Mouse (Mus musculus): ENCODE measurements around the gene Cdk9. TPM values are rescaled to one million over a fixed set of nuclear protein-coding genes. Genes with fewer than 3 reads are reported as not detected.
A peak's percentile ranks its signal among the peaks of the same experiment; 100 is the strongest.

The Cdk9 gene
- polyA plus RNA-seq, 1 experiment from 2014 or later, result 79.2 TPM

- H3K4me3 ChIP-seq (ENCODE audit: low read depth, low read length), result no peak overlapping the region
- H3K36me3 ChIP-seq (replicated peaks; ENCODE audit: control insufficient read depth, insufficient read depth, low read depth, low read length), result no peaks in the 10 kb centered on the region
- peaks cover 16% of the 10 kb centered on the region for H3K4me1 ChIP-seq (ENCODE audit: control insufficient read depth, insufficient read depth, low read length)
- ATAC-seq (replicated peaks; ENCODE audit: insufficient number of reproducible peaks, low FRiP score, low TSS enrichment, low read depth), result no peak
- H3K27me3 ChIP-seq (ENCODE audit: control insufficient read depth, insufficient read depth, low read length), result no peaks in the 10 kb centered on the region
- no peak overlapping the region for H3K4me2 ChIP-seq (ENCODE audit: low read depth, low read length)
- 0 out of 2 replicates have a peak overlapping the region, but pooled peaks have one; percentile 77 for H3K27ac ChIP-seq (replicated peaks; ENCODE audit: low read depth, low read length)
- 54% methylated on average over 4 of the region's 4 CpGs for WGBS
- H3K9ac ChIP-seq (replicated peaks; ENCODE audit: low read length), result no peak overlapping the region
- no peaks in the 10 kb centered on the region for H3K9me3 ChIP-seq (replicated peaks; ENCODE audit: control insufficient read depth, low read length)
- no peak for DNase-seq (ENCODE audit: low spot score)
Observed at GRCm38 (mm10) chr2:32731911-32732310, 19.0 kb upstream of the Cdk9 start.

DNA sequence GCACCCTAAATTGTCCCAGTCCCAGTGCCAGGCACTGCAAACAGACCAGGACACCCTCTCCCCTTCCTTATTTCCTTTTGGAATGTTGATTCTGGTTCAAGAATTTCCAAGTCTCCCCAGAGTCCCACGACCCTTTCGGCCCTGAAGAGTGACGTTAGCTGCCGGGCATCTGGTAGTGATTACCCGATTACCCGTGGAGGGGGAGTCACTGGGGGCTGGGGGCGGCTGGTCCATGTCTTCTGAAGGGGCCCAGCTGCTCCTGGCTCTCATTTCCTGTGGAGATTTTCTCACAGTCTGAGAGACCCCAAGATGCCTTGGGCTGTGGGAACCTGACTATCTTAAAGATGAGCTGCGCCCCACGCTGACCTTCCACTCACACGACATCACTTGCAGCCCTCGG, 18.0 kb upstream of the Cdk9 start:
- H3K9ac ChIP-seq (replicated peaks; ENCODE audit: low read length), result peak overlapping the region; percentile 18; the same call in 1 of the 2 replicates
- peak overlapping the region; percentile 77 for H3K27ac ChIP-seq (replicated peaks; ENCODE audit: low read depth, low read length)
- no peak overlapping the region for H3K4me3 ChIP-seq (ENCODE audit: low read depth, low read length)
- no peaks in the 10 kb centered on the region for H3K36me3 ChIP-seq (replicated peaks; ENCODE audit: control insufficient read depth, insufficient read depth, low read depth, low read length)
- peaks cover 16% of the 10 kb centered on the region for H3K4me1 ChIP-seq (ENCODE audit: control insufficient read depth, insufficient read depth, low read length)
- 19% methylated on average over 11 of the region's 11 CpGs for WGBS
- DNase-seq (ENCODE audit: low spot score) (peak; percentile 92), ATAC-seq (replicated peaks; ENCODE audit: insufficient number of reproducible peaks, low FRiP score, low TSS enrichment, low read depth) (peak; percentile 24; the same call in 1 of the 2 replicates)
- H3K9me3 ChIP-seq (replicated peaks; ENCODE audit: control insufficient read depth, low read length), result no peaks in the 10 kb centered on the region
- peak overlapping the region; percentile 35 for H3K4me2 ChIP-seq (ENCODE audit: low read depth, low read length)
- no peaks in the 10 kb centered on the region for H3K27me3 ChIP-seq (ENCODE audit: control insufficient read depth, insufficient read depth, low read length)

- DNase-seq (ENCODE audit: low spot score), result no peak
- Histone ChIP-seq H3K9ac (replicated peaks; ENCODE audit: low read length) (no peak overlapping the region; the same call in 1 of the 2 replicates), H3K4me1 (ENCODE audit: control insufficient read depth, insufficient read depth, low read length) (peaks cover 13% of the 10 kb centered on the region), H3K4me3 (ENCODE audit: low read depth, low read length) (no peak overlapping the region), H3K27me3 (ENCODE audit: control insufficient read depth, insufficient read depth, low read length) (no peaks in the 10 kb centered on the region), H3K36me3 (replicated peaks; ENCODE audit: control insufficient read depth, insufficient read depth, low read depth, low read length) (no peaks in the 10 kb centered on the region), H3K27ac (replicated peaks; ENCODE audit: low read depth, low read length) (peak overlapping the region; percentile 52), H3K9me3 (replicated peaks; ENCODE audit: control insufficient read depth, low read length) (no peaks in the 10 kb centered on the region), H3K4me2 (ENCODE audit: low read depth, low read length) (no peak overlapping the region)
- ATAC-seq (replicated peaks; ENCODE audit: insufficient number of reproducible peaks, low FRiP score, low TSS enrichment, low read depth), result no peak
- WGBS, result 49% methylated on average over 4 of the region's 4 CpGs
Observed at GRCm38 (mm10) chr2:32729547-32729946, 16.7 kb upstream of the Cdk9 start.

- no peaks in the 10 kb centered on the region for H3K36me3 ChIP-seq (replicated peaks; ENCODE audit: control insufficient read depth, insufficient read depth, low read depth, low read length)
- H3K4me3 ChIP-seq (ENCODE audit: low read depth, low read length), result peak overlapping the region; percentile 23
- no peak for DNase-seq (ENCODE audit: low spot score)
- no peaks in the 10 kb centered on the region for H3K27me3 ChIP-seq (ENCODE audit: control insufficient read depth, insufficient read depth, low read length)
- ATAC-seq (replicated peaks; ENCODE audit: insufficient number of reproducible peaks, low FRiP score, low TSS enrichment, low read depth), result no peak
- H3K9me3 ChIP-seq (replicated peaks; ENCODE audit: control insufficient read depth, low read length), result no peaks in the 10 kb centered on the region
- H3K4me1 ChIP-seq (ENCODE audit: control insufficient read depth, insufficient read depth, low read length), result peaks cover 13% of the 10 kb centered on the region
- H3K9ac ChIP-seq (replicated peaks; ENCODE audit: low read length), result peak overlapping the region; percentile 30; the same call in 1 of the 2 replicates
- WGBS, result 46% methylated on average over 7 of the region's 7 CpGs
- H3K4me2 ChIP-seq (ENCODE audit: low read depth, low read length), result peak overlapping the region; percentile 34
- H3K27ac ChIP-seq (replicated peaks; ENCODE audit: low read depth, low read length), result no peak overlapping the region; the same call in 1 of the 2 replicates
Observed at GRCm38 (mm10) chr2:32728463-32728862, 15.6 kb upstream of the Cdk9 start.

DNA sequence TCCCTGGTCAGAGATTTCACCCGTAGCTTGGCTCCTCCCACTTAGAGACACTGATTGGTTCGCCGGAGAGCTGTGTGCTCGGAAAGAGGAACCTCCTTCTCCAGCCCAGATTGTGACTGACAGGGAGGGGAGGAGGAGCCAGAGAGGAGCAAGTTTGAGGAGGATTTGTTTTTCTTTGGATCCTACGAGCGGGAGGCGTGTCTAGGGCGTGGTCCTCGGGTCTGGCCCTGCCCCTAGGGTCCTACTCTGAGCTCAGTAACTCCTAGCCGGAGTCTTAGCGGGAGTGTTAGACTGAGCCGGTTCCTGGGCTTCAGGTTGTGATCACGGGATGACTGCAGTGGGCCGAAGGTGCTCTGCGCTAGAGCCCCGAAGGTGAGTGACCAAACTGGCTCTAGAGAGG, 14.6 kb upstream of the Cdk9 start:
- no peak overlapping the region for H3K9ac ChIP-seq (replicated peaks; ENCODE audit: low read length)
- DNase-seq (ENCODE audit: low spot score) (peak; percentile 98), ATAC-seq (replicated peaks; ENCODE audit: insufficient number of reproducible peaks, low FRiP score, low TSS enrichment, low read depth) (peak; percentile 91)
- H3K36me3 ChIP-seq (replicated peaks; ENCODE audit: control insufficient read depth, insufficient read depth, low read depth, low read length), result no peaks in the 10 kb centered on the region
- no peak overlapping the region for H3K27ac ChIP-seq (replicated peaks; ENCODE audit: low read depth, low read length)
- H3K27me3 ChIP-seq (ENCODE audit: control insufficient read depth, insufficient read depth, low read length), result no peaks in the 10 kb centered on the region
- peaks cover 13% of the 10 kb centered on the region for H3K4me1 ChIP-seq (ENCODE audit: control insufficient read depth, insufficient read depth, low read length)
- no peaks in the 10 kb centered on the region for H3K9me3 ChIP-seq (replicated peaks; ENCODE audit: control insufficient read depth, low read length)
- 0% methylated on average over 16 of the region's 16 CpGs for WGBS
- H3K4me2 ChIP-seq (ENCODE audit: low read depth, low read length), result peak overlapping the region; percentile 39
- H3K4me3 ChIP-seq (ENCODE audit: low read depth, low read length), result peak overlapping the region; percentile 30

DNA sequence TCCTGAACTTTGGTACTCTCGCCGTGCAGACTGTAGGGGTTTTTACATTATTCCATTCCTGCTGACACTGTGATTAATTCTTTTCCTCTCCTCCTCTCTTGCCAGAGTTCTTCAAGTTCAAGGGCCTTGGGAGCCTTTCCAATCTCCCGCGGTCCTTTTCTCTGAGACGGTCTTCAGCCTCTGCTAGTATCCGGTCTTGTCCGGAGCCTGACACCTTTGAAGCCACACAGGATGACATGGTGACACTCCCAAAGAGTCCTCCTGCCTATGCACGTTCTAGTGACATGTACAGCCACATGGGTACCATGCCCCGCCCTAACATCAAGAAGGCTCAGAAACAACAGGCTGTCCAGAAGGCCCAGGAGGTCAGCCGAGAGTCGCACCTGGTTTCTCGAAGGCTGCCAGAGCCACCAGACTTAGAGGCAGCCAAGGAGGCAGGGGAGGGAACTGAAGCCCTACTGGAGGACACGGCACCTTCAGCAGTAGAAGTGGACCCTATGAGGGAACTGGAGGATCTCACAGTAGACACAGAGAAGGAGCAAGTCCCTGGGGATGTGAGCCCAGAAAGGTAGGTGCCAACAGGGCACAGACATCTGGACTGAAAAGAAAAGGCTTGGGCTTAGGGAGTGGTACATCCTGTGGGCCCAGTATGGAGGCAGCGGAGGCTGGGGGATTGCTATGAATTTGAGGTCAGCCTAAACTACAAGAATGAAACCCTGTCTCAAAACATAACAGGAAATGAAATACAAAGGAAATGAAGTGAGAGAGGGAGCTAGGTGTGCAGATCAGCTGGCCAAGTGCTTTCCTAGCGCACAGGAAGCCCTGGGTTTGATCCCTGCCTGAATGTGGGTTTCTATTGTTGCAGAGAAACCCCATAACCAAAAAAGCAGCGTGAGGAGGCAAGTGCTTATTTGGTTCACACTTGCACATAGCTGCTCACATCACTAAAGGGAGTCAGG, 12.2 kb upstream of the Cdk9 start:
- no peak overlapping the region for H3K4me2 ChIP-seq (ENCODE audit: low read depth, low read length)
- H3K9ac ChIP-seq (replicated peaks; ENCODE audit: low read length), result no peak overlapping the region
- H3K36me3 ChIP-seq (replicated peaks; ENCODE audit: control insufficient read depth, insufficient read depth, low read depth, low read length), result no peaks in the 10 kb centered on the region
- no peak overlapping the region for H3K4me3 ChIP-seq (ENCODE audit: low read depth, low read length)
- H3K27me3 ChIP-seq (ENCODE audit: control insufficient read depth, insufficient read depth, low read length), result no peaks in the 10 kb centered on the region
- peaks cover 10% of the 10 kb centered on the region for H3K4me1 ChIP-seq (ENCODE audit: control insufficient read depth, insufficient read depth, low read length)
- no peaks in the 10 kb centered on the region for H3K9me3 ChIP-seq (replicated peaks; ENCODE audit: control insufficient read depth, low read length)
- ATAC-seq (replicated peaks; ENCODE audit: insufficient number of reproducible peaks, low FRiP score, low TSS enrichment, low read depth) (no peak), DNase-seq (ENCODE audit: low spot score) (no peak)
- H3K27ac ChIP-seq (replicated peaks; ENCODE audit: low read depth, low read length), result no peak overlapping the region
- 82% methylated on average over 16 of the region's 16 CpGs for WGBS

- no peak overlapping the region for H3K4me3 ChIP-seq (ENCODE audit: low read depth, low read length)
- ATAC-seq (replicated peaks; ENCODE audit: insufficient number of reproducible peaks, low FRiP score, low TSS enrichment, low read depth) (no peak), DNase-seq (ENCODE audit: low spot score) (no peak)
- H3K36me3 ChIP-seq (replicated peaks; ENCODE audit: control insufficient read depth, insufficient read depth, low read depth, low read length), result no peaks in the 10 kb centered on the region
- no peaks in the 10 kb centered on the region for H3K9me3 ChIP-seq (replicated peaks; ENCODE audit: control insufficient read depth, low read length)
- no peak overlapping the region for H3K9ac ChIP-seq (replicated peaks; ENCODE audit: low read length)
- no peak overlapping the region for H3K27ac ChIP-seq (replicated peaks; ENCODE audit: low read depth, low read length)
- 86% methylated on average over 4 of the region's 4 CpGs for WGBS
- peaks cover 10% of the 10 kb centered on the region; the same call in 1 of the 2 replicates for H3K4me1 ChIP-seq (ENCODE audit: control insufficient read depth, insufficient read depth, low read length)
- no peak overlapping the region for H3K4me2 ChIP-seq (ENCODE audit: low read depth, low read length)
- no peaks in the 10 kb centered on the region for H3K27me3 ChIP-seq (ENCODE audit: control insufficient read depth, insufficient read depth, low read length)
Observed at GRCm38 (mm10) chr2:32724149-32724548, 11.3 kb upstream of the Cdk9 start.

DNA sequence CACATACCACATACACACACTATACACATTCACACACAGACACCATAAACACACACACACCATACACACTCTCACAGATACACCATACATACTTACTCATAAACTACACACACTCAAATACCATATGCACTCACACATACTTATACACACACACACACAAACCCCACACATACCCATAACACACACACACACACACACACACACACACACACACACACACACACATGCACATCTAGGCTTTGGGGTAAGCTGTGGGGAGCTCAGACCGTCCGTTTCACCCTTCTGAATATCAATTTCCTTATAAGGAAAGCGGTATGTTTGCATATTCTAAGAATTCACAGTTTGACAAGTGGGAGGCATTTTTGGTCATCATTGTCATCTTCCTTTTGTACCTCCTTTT, 9.7 kb upstream of the Cdk9 start:
- H3K27me3 ChIP-seq (ENCODE audit: control insufficient read depth, insufficient read depth, low read length), result no peaks in the 10 kb centered on the region
- H3K4me1 ChIP-seq (ENCODE audit: control insufficient read depth, insufficient read depth, low read length), result peaks cover 5% of the 10 kb centered on the region; the same call in 1 of the 2 replicates
- no peak overlapping the region for H3K27ac ChIP-seq (replicated peaks; ENCODE audit: low read depth, low read length)
- H3K4me2 ChIP-seq (ENCODE audit: low read depth, low read length), result no peak overlapping the region
- no peak for DNase-seq (ENCODE audit: low spot score)
- WGBS, result 84% methylated on average over 3 of the region's 3 CpGs
- H3K4me3 ChIP-seq (ENCODE audit: low read depth, low read length), result no peak overlapping the region
- no peak for ATAC-seq (replicated peaks; ENCODE audit: insufficient number of reproducible peaks, low FRiP score, low TSS enrichment, low read depth)
- no peaks in the 10 kb centered on the region for H3K36me3 ChIP-seq (replicated peaks; ENCODE audit: control insufficient read depth, insufficient read depth, low read depth, low read length)
- no peak overlapping the region for H3K9ac ChIP-seq (replicated peaks; ENCODE audit: low read length)
- H3K9me3 ChIP-seq (replicated peaks; ENCODE audit: control insufficient read depth, low read length), result no peaks in the 10 kb centered on the region

Data from embryonic facial prominence, embryonic 11.5 days (tissue).